Mouse (Mus musculus) gastrocnemius, adult 2 months (tissue): ENCODE data around the gene Slc6a4. TPM values are rescaled to one million over a fixed set of nuclear protein-coding genes. Genes with fewer than 3 reads are reported as not detected.
"Not testable (repeated sequence)": the region's sequence is repeated elsewhere in the genome, so short reads cannot be mapped to it uniquely, and the experiment has no call there.

Experiments
- DNase-seq: peaks from one replicate; pipeline ENCODE4 v3.0.0; 2022
- H3K27ac ChIP-seq: fragments of 200-600 bp; 2 replicates; pipeline ENCODE4 v1.8.1; 2022; ENCODE audit warnings: mild to moderate bottlenecking
- H3K4me3 ChIP-seq: fragments of 200-600 bp; 2 replicates; pipeline ENCODE4 v1.8.1; 2022; ENCODE audit warnings: mild to moderate bottlenecking, moderate library complexity
- CTCF ChIP-seq: fragments of 200-600 bp; IDR thresholded peaks from 2 replicates; pipeline ENCODE4 v1.8.1; 2022; ENCODE audit warnings: antibody characterized with exemption, mild to moderate bottlenecking, moderate library complexity
- intact Hi-C: fragments of 180-260 bp; cut with DNase I; formaldehyde crosslinking; loops from one replicate; pipeline ENCODE4 v1.15.1; 2025
- microRNA-seq: library from miRNA; unstranded; fragments of <30 nt; microRNA quantifications from one replicate; pipeline ENCODE4 v1.2.0, GENCODE M21; 2021
- total RNA-seq, 2 experiments: library from RNA; stranded (reverse); gene quantifications; 2 replicates each; pipeline ENCODE4 v1.2.3; 2021

Slc6a4 gene
- total RNA-seq, 2 experiments from 2014 or later, result 0.17 to 0.20 TPM

- H3K27ac ChIP-seq, result no peak overlapping the region
Observed at GRCm38 (mm10) chr11:77031151-77031934, 32.9 kb downstream of the Slc6a4 start.

DNA sequence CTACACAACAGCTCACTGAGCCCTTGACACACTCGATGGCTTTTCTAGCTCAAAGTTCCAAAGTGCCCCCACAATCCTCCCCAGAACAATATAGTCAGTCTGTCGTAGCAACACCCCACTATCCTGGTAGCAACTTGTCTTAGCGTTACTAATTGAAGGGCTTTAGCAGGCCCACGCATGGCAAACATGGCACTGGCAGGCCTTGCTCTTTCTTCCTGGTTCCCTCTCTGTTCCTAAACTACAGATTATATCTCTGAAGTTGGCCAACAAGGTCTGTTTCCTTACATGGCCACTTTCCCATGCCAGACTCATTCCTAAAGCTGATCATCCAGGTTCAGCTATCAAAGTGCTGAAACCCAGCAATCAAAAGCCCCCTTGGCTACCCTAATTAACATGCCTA, 43.5 kb downstream of the Slc6a4 start:
- DNase-seq, result no peak
- intact Hi-C loops, result no loop called here
- Histone ChIP-seq H3K27ac (no peak overlapping the region), H3K4me3 (no peak overlapping the region)
- TF ChIP-seq CTCF, result no peak

More at GRCm38 (mm10) chr11:77031151-77031934, 32.9 kb downstream of the Slc6a4 start:
- intact Hi-C loops, result no loop called here
- H3K4me3 ChIP-seq, result no peak overlapping the region
- TF ChIP-seq CTCF, result no peak
- no peak for DNase-seq

DNA sequence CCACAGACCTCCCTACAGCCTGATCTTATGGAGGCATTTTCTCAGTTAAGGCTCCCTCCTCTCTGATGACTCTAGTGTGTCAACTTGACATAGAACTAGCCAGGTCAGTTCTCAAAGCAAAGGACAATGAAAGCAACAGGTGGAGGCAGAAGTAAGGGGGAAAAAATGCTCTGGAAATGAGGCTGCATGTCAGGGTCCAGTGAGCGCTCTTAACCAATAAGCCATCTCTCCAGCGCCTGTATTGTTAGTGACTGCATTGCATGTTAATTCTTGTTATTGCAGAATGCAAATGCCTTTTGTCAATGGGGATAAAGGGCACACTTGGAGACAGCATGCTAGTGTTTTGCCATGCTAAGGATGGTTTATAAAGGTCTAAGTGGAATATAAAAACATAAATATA, 44.4 kb downstream of the Slc6a4 start:
- H3K4me3 ChIP-seq, result no peak overlapping the region
- H3K27ac ChIP-seq, result no peak overlapping the region
- no peak for DNase-seq
- no peak for TF ChIP-seq CTCF
- intact Hi-C loops, result no loop called here

DNA sequence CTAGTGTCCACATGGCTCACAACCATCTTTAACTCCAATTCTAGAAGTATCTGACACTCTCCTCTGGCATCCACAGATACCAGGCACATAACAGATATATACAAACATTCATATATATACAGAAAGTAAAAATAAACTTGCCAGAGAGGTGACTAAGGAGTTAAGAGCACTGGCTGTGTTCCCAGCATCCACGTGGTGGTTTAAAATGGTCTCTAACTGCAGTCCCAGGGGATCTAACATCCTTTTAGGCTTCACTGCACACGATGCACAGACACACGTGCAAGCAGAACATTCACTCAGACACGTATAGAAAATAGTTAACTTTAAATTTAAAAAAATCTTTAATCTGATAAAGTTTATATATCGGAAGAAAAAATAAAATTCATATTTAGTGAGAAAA, 63.5 kb downstream of the Slc6a4 start:
- Histone ChIP-seq H3K4me3 (no peak overlapping the region), H3K27ac (no peak overlapping the region)
- no peak for TF ChIP-seq CTCF
- intact Hi-C loops, result no loop called here
- no peak for DNase-seq

DNA sequence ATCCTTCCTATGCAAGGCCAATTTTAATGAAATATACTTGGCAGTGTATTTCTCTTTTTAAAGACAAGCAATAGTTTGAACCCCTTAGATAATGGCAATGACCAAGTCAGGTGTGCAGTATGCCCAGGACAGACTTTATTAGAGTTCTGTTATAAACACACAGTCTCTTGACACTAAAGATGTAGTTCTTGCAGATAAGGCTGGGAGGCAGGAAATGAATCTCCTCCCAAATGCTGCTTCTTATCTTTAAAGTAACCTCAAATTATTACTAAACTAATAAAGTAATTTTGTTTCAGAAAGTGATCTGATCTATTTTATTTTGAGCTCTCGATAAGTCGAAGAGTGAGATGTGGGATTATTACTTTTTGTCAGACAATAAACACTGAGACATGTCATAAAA, 65.0 kb downstream of the Slc6a4 start:
- no peak for DNase-seq
- intact Hi-C loops, result no loop called here
- H3K4me3 ChIP-seq, result no peak overlapping the region
- H3K27ac ChIP-seq, result no peak overlapping the region
- TF ChIP-seq CTCF, result no peak

GRCm38 (mm10) chr11:77068825-77069224, 70.4 kb downstream of the Slc6a4 start:
- Histone ChIP-seq H3K4me3 (no peak overlapping the region), H3K27ac (no peak overlapping the region)
- intact Hi-C loops, result no loop called here
- no peak for TF ChIP-seq CTCF
- DNase-seq, result no peak

DNA sequence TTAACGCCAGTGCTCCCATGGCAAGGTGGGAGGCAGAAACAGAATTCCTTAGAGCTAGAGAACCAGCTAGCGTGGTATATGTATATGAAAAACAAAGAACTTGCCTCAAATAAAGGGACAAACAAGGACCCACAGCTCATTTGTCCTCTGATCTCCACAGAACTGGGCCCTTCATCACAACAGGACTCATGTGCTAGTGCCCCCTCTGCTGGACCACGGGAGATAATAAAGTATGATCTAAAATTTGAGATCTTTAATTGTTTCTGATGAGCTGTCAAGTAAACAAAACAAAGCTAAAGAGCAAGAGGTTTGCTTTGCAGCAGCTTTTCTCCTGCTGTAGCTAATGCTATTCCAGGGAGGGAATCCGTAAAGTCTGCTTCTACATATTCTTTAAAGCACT, 72.3 kb downstream of the Slc6a4 start:
- no peak overlapping the region for H3K27ac ChIP-seq
- intact Hi-C loops, result no loop called here
- no peak overlapping the region for H3K4me3 ChIP-seq
- no peak for DNase-seq
- TF ChIP-seq CTCF, result peak; percentile 31

GRCm38 (mm10) chr11:77077331-77077730, 78.9 kb downstream of the Slc6a4 start:
- intact Hi-C loops, DNase-seq: not testable (repeated sequence)
- peak overlapping the region; percentile 90 for H3K4me3 ChIP-seq
- peak overlapping the region; percentile 95 for H3K27ac ChIP-seq

- intact Hi-C loops, result no loop called here
- H3K27ac ChIP-seq, result peak overlapping the region; percentile 95
- peak overlapping the region; percentile 90 for H3K4me3 ChIP-seq
- DNase-seq, result peak; percentile 29
- no peak for TF ChIP-seq CTCF
Observed at GRCm38 (mm10) chr11:77077792-77078191, 79.4 kb downstream of the Slc6a4 start.

DNA sequence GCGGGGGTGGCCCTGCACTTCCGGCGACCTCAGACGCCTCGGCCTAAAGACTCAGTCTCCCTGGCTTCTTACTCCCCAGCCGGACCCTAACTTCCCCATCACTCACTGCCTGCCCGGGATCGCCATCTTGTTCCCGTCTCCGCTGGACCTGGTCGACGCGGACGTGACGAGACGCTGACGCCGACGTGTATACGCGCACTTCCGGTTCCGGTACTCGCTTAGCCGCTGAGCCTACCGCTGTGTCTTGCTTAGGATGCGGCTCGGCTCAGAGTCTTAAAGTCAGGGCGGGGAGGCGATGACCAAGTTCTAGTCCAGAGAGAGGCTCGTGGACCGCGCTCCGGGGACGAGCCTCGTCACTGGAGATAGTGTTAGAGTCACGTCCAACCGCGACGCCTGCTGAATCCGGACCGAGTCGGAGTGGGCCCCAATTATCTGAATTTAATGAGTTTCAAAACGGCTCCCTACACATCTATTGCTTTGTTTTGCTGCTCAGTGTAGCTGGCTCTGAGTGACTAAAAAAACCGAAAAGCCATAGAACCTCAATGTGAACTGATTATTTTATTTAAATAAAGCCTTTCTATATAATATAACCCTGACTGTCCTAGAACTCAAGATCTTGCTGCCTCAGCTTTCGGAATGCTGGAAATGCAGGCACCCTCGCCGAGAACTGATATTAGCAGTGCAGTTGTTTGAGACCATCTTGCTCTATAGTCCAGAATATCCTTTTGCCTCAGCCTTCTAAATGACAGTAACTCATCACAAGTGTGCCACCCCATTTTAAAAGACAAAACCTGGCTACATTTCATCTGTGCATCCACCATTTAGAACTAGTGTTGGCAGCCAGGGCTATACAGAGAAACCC, 80.1 kb downstream of the Slc6a4 start, which contains the start of gene Nsrp1:
Gene Nsrp1, minus strand, starts transcription at position 163 of the 862 bp plus-strand sequence.
- Histone ChIP-seq H3K4me3 (peak within 1 kb of the TSS; percentile 90), H3K27ac (peak within 1 kb of the TSS; percentile 95)
- intact Hi-C loops, result no loop called here
- DNase-seq, result peak; percentile 94
- no peak for TF ChIP-seq CTCF

DNA sequence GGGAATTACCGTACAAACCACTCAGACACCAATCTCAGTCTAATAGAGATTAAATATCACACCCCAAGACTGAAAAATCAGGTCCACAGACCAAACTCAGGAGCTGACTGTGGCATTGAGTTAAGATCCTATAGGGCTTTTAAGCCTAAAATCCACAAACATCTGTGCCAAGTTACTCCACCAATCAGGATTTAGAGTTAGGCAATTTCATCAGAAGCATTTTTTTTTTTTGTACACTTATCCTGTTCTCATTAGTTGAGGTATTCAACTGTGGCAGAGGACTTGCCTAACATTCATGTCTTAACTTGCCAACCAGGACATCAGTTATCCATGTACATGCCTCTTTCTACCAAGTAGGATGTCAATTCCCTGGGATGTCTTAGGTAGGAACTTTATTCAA, 81.0 kb downstream of the Slc6a4 start:
- H3K4me3 ChIP-seq, result no peak overlapping the region
- no peak for DNase-seq
- H3K27ac ChIP-seq, result no peak overlapping the region
- intact Hi-C loops, result no loop called here
- TF ChIP-seq CTCF, result no peak

Small RNAs within 50 kb of the gene (microRNA-seq; reads per million reads assigned to microRNA genes)
- gene Mir423, result 780 reads per million, percentile 73 among the genes with 10 or more reads in this experiment

Other genes starting within 250 kb of the Slc6a4 start
- gene Gosr1, start 235.0 kb upstream of the Slc6a4 start, total RNA-seq, result 10 to 100 TPM; 19.8 to 26.1 TPM
- 10 to 100 TPM; 25.7 to 30.5 TPM for gene Cpd, start 151.6 kb upstream of the Slc6a4 start, total RNA-seq
- gene Tmigd1, start 96.4 kb upstream of the Slc6a4 start, total RNA-seq, result under 1 TPM in 1 of 2 experiments, not detected in 1; 0.26 TPM
- 10 to 100 TPM; 27.2 to 35.2 TPM for gene Blmh, start 73.8 kb upstream of the Slc6a4 start, total RNA-seq
- gene Nsrp1, start 79.8 kb downstream of the Slc6a4 start, total RNA-seq, result 10 to 100 TPM; 11.8 to 11.9 TPM
- gene Efcab5, start 190.4 kb downstream of the Slc6a4 start, total RNA-seq, result under 1 TPM; 0.18 to 0.20 TPM
- gene Ssh2, start 217.7 kb downstream of the Slc6a4 start, total RNA-seq, result 10 to 100 TPM; 40.3 to 55.3 TPM